Comparison of ENCODE assay signal across 9 mouse cellular contexts in the genomic region with DNA sequence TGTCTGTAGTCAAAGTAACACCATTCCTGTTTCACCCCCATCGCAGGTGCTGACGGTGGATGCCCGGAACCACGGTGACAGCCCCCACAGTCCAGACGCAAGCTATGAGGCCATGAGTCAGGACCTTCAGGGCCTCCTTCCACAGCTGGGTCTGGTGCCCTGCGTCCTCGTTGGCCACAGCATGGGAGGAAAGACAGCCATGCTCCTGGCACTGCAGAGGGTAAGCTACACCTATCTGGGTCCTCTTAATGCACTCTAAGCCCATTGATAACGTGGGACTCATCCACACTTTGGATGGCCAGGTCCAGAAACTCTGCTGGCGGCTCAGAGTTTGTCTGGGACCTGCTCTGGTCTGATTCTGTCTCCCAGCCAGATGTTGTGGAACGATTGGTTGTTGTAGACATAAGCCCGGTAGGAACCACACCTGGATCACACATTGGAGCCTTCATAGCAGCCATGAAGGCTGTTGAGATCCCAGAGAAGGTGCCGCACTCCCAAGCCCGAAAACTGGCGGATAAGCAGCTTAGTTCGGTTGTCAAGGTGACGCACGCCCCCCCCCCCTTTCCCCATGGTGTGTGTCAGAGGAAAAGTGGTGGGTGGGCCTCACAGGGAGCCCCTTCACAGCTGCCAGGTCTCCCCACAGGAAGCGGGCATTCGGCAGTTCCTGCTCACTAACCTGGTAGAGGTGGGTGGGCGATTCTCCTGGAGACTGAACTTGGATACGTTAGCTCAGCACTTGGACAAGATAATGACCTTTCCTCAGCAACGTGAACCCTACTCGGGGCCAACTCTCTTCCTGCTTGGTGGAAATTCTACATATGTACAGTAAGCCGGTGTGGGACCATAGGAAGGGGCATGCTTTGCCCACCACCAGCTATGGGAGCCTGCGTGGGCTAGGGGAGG. TPM values are rescaled to one million over a fixed set of nuclear protein-coding genes. Genes with fewer than 3 reads are reported as not detected.
DNase-seq lines count a peak whose midpoint lies in the region; ATAC-seq lines count a peak whose summit lies in the region.
"Had no signal": no experiment of that assay in that cellular context is flagged by ENCODE, and none has a peak within 500 bp of the region (broad histone marks: within the 10 kb centered on the region; RNA-seq: fewer than 3 reads in every experiment).

No protein-coding gene starts in this region.

- WGBS in heart, embryonic 13.5 days: 83% methylated on average over 25 of the region's 25 CpGs
- 88% methylated on average over 25 of the region's 25 CpGs for WGBS in limb, embryonic 12.5 days

- peaks cover 10% of the 10 kb centered on the region for H3K36me3 ChIP-seq in heart, embryonic 13.5 days
- no peaks in the 10 kb centered on the region for H3K36me3 ChIP-seq in limb, embryonic 12.5 days

- no peaks in the 10 kb centered on the region for H3K9me3 ChIP-seq in heart, embryonic 13.5 days
- H3K9me3 ChIP-seq in limb, embryonic 12.5 days: no peaks in the 10 kb centered on the region

- peak overlapping the region; percentile 82; the same call in 1 of the 2 replicates for H3K4me2 ChIP-seq in heart, embryonic 13.5 days
- no peak overlapping the region for H3K4me2 ChIP-seq in limb, embryonic 12.5 days

- ATAC-seq in heart, embryonic 13.5 days (ENCODE audit: extremely low read depth, insufficient number of reproducible peaks, low FRiP score, low TSS enrichment): no peak
- no peak for ATAC-seq in limb, embryonic 12.5 days (ENCODE audit: insufficient number of reproducible peaks, insufficient read depth, low FRiP score, low TSS enrichment, low read depth)

- no peak for DNase-seq in heart, postnatal 4 days
- DNase-seq in thymus, postnatal 4 days: peak; percentile 20
- DNase-seq in thymus, postnatal 10 days (ENCODE audit: low spot score in 2 of 2): no peak
- DNase-seq in spleen, postnatal 4 days (ENCODE audit: low spot score in 2 of 2): no peak
- no peak for DNase-seq in retina, postnatal 1 day
- DNase-seq in embryo, embryonic 11 days: no peak
- DNase-seq: adrenal gland, postnatal 14 days had no signal

- H3K4me3 ChIP-seq in heart, embryonic 13.5 days: 0 out of 2 replicates have a peak overlapping the region, but pooled peaks have one; percentile 77
- H3K4me3 ChIP-seq in limb, embryonic 12.5 days (replicated peaks): 0 out of 2 replicates have a peak overlapping the region, but pooled peaks have one; percentile 11

- peaks cover 40% of the 10 kb centered on the region for H3K4me1 ChIP-seq in heart, embryonic 13.5 days
- H3K4me1 ChIP-seq in limb, embryonic 12.5 days (replicated peaks): peaks cover 31% of the 10 kb centered on the region

- peak overlapping the region; percentile 53; the same call in 1 of the 2 replicates for H3K27ac ChIP-seq in heart, embryonic 13.5 days (replicated peaks)
- no peak overlapping the region for H3K27ac ChIP-seq in limb, embryonic 12.5 days

- peak overlapping the region; percentile 80; the same call in 1 of the 2 replicates for H3K9ac ChIP-seq in heart, embryonic 13.5 days
- H3K9ac ChIP-seq in limb, embryonic 12.5 days (replicated peaks): no peak overlapping the region

- H3K27me3 ChIP-seq in heart, embryonic 13.5 days (replicated peaks): no peaks in the 10 kb centered on the region
- peaks cover 13% of the 10 kb centered on the region for H3K27me3 ChIP-seq in limb, embryonic 12.5 days

RNA-seq across cellular contexts. Expression of gene Abhd11, which starts 2.1 kb away (rescaled TPM):
- 59.1 and 65.8 TPM in 2 replicates for polyA plus RNA-seq in heart, embryonic 13.5 days (2015; fragmentation: Nextera tagmentation; extraction: Ambion mirVana)
- total RNA-seq in heart, postnatal 4 days (2021): 10 to 100 TPM; 55.0 to 59.6 TPM
- polyA plus RNA-seq in limb, embryonic 12.5 days (2016; fragmentation: Nextera tagmentation; extraction: Ambion mirVana): 32.6 and 36.7 TPM in 2 replicates

RNA-seq across cellular contexts. Expression of gene Stx1a, which starts 12.2 kb away (rescaled TPM):
- 8.2 and 8.3 TPM in 2 replicates for polyA plus RNA-seq in heart, embryonic 13.5 days (2015; fragmentation: Nextera tagmentation; extraction: Ambion mirVana)
- 1 to 10 TPM; 5.6 to 6.0 TPM for total RNA-seq in heart, postnatal 4 days (2021)
- 9.7 and 10.8 TPM in 2 replicates for polyA plus RNA-seq in limb, embryonic 12.5 days (2016; fragmentation: Nextera tagmentation; extraction: Ambion mirVana)

RNA-seq across cellular contexts. Expression of gene Cldn3, which starts 25.1 kb away (rescaled TPM):
- polyA plus RNA-seq in heart, embryonic 13.5 days (2015; fragmentation: Nextera tagmentation; extraction: Ambion mirVana): 6.3 and 7.0 TPM in 2 replicates
- under 1 TPM; 0.71 to 0.77 TPM for total RNA-seq in heart, postnatal 4 days (2021)
- 4.7 and 5.8 TPM in 2 replicates for polyA plus RNA-seq in limb, embryonic 12.5 days (2016; fragmentation: Nextera tagmentation; extraction: Ambion mirVana)

RNA-seq across cellular contexts. Expression of gene Dnajc30, which starts 52.9 kb away (rescaled TPM):
- polyA plus RNA-seq in heart, embryonic 13.5 days (2015; fragmentation: Nextera tagmentation; extraction: Ambion mirVana): 26.4 and 28.1 TPM in 2 replicates
- 10 to 100 TPM; 24.8 to 26.6 TPM for total RNA-seq in heart, postnatal 4 days (2021)
- polyA plus RNA-seq in limb, embryonic 12.5 days (2016; fragmentation: Nextera tagmentation; extraction: Ambion mirVana): 31.1 and 31.3 TPM in 2 replicates

RNA-seq across cellular contexts. Expression of gene Bud23, which starts 53.7 kb away (rescaled TPM):
- 70.8 and 71.2 TPM in 2 replicates for polyA plus RNA-seq in heart, embryonic 13.5 days (2015; fragmentation: Nextera tagmentation; extraction: Ambion mirVana)
- 10 to 100 TPM; 28.5 to 37.0 TPM for total RNA-seq in heart, postnatal 4 days (2021)
- 150 and 151 TPM in 2 replicates for polyA plus RNA-seq in limb, embryonic 12.5 days (2016; fragmentation: Nextera tagmentation; extraction: Ambion mirVana)
